Mouse (Mus musculus) heart, adult 2 months (tissue): ENCODE results near the gene Ttc23. TPM values are rescaled to one million over a fixed set of nuclear protein-coding genes. Genes with fewer than 3 reads are reported as not detected.

Experiments used
- DNase-seq, 2 experiments: peaks; one replicate each; pipeline ENCODE4 v3.0.0; 2021
- H3K27ac ChIP-seq: fragments of 200-600 bp; 2 replicates; pipeline ENCODE4 v1.8.1; 2022
- H3K27me3 ChIP-seq: fragments of 200-500 bp; 2 replicates; pipeline ENCODE4 v1.6.1; 2012; ENCODE audit warnings: mild to moderate bottlenecking, low read length, inconsistent platforms, mixed read lengths; ENCODE audit not compliant: control insufficient read depth, insufficient read depth
- H3K36me3 ChIP-seq: fragments of 200-500 bp; 2 replicates; pipeline ENCODE4 v1.6.1; 2012; ENCODE audit warnings: low read length, inconsistent platforms; ENCODE audit not compliant: control insufficient read depth, insufficient read depth
- H3K4me1 ChIP-seq: fragments of 200-500 bp; 2 replicates; pipeline ENCODE4 v1.6.1; 2011; ENCODE audit warnings: low read length; ENCODE audit not compliant: control insufficient read depth, insufficient read depth
- H3K4me3 ChIP-seq: fragments of 200-600 bp; 2 replicates; pipeline ENCODE4 v1.8.1; 2022
- H3K79me2 ChIP-seq: fragments of 200-500 bp; replicated peaks from 2 replicates; pipeline ENCODE4 v1.6.1; 2012; ENCODE audit warnings: mild to moderate bottlenecking, inconsistent platforms, low read length, moderate library complexity, mixed read lengths; ENCODE audit not compliant: control insufficient read depth, insufficient read depth
- H3K9ac ChIP-seq: fragments of 200-500 bp; 2 replicates; pipeline ENCODE4 v1.6.1; 2012; ENCODE audit warnings: low read depth, mild to moderate bottlenecking, control low read depth, inconsistent platforms, low read length, mixed read lengths
- CTCF ChIP-seq: fragments of 200-600 bp; IDR thresholded peaks from 2 replicates; pipeline ENCODE4 v1.8.1; 2022; ENCODE audit warnings: antibody characterized with exemption, mild to moderate bottlenecking, moderate library complexity
- EP300 ChIP-seq: fragments of 200-500 bp; IDR thresholded peaks from 2 replicates; pipeline ENCODE4 v1.6.1; 2011; ENCODE audit warnings: low read depth, low read length, control low read depth; ENCODE audit not compliant: insufficient read depth
- POLR2A ChIP-seq: fragments of 200-500 bp; IDR thresholded peaks from 2 replicates; pipeline ENCODE4 v1.6.1; 2011; ENCODE audit warnings: mild to moderate bottlenecking, low read depth, low read length, control low read depth; ENCODE audit not compliant: insufficient read depth
- WGBS: fragments of 180-500 bp; shearing (Covaris S2); methylation state at CpG from one replicate; pipeline ENCODE4 v1.1.7; 2018; 5-methylcytosine and 5-hydroxymethylcytosine counted together
- intact Hi-C: fragments of 180-260 bp; cut with DNase I; formaldehyde crosslinking; loops from one replicate; pipeline ENCODE4 v1.15.1; 2025
- polyA plus RNA-seq: library from polyadenylated mRNA; depleted of rRNA; stranded (reverse); fragments of >200 nt; gene quantifications from 2 replicates; pipeline ENCODE4 v1.2.3, GENCODE M21; 2012
- total RNA-seq, 2 experiments: library from RNA; stranded (reverse); gene quantifications; 2 replicates each; pipeline ENCODE4 v1.2.3; 2021

The Ttc23 gene
- total and polyA plus RNA-seq, 3 experiments, result 3.6 to 20.7 (median 18.6) TPM

- Histone ChIP-seq H3K4me1 (no peaks in the 10 kb centered on the region), H3K27me3 (no peaks in the 10 kb centered on the region), H3K4me3 (no peak overlapping the region), H3K9ac (no peak overlapping the region), H3K36me3 (no peaks in the 10 kb centered on the region), H3K27ac (no peak overlapping the region), H3K79me2 (no peaks in the 10 kb centered on the region)
- no peak for DNase-seq
- TF ChIP-seq EP300, result no peak
- no peak for TF ChIP-seq POLR2A
- TF ChIP-seq CTCF, result no peak
- intact Hi-C loops, result no loop called here
- 85% methylated on average over 5 of the region's 5 CpGs for WGBS
Observed at GRCm38 (mm10) chr7:67662424-67662823, 15.2 kb downstream of the Ttc23 start.

- no peaks in the 10 kb centered on the region for H3K27me3 ChIP-seq
- no peak for DNase-seq
- no peaks in the 10 kb centered on the region for H3K36me3 ChIP-seq
- no peak overlapping the region for H3K4me3 ChIP-seq
- no peaks in the 10 kb centered on the region for H3K4me1 ChIP-seq
- TF ChIP-seq EP300 (no peak), CTCF (no peak), POLR2A (no peak)
- intact Hi-C loops, result no loop called here
- 84% methylated on average over 14 of the region's 14 CpGs for WGBS
- no peaks in the 10 kb centered on the region for H3K79me2 ChIP-seq
- no peak overlapping the region for H3K9ac ChIP-seq
- H3K27ac ChIP-seq, result no peak overlapping the region
Observed at GRCm38 (mm10) chr7:67663981-67664694, 16.9 kb downstream of the Ttc23 start.

GRCm38 (mm10) chr7:67670965-67671364 lies 23.8 kb downstream of the Ttc23 start:
- WGBS, result 79% methylated on average over 1 of the region's 1 CpGs

GRCm38 (mm10) chr7:67672650-67673049 lies 25.4 kb downstream of the Ttc23 start:
- TF ChIP-seq EP300 (peak; percentile 90), POLR2A (no peak), CTCF (peak; percentile 98)
- Histone ChIP-seq H3K27me3 (no peaks in the 10 kb centered on the region), H3K79me2 (no peaks in the 10 kb centered on the region), H3K9ac (no peak overlapping the region), H3K4me1 (peaks cover 3% of the 10 kb centered on the region; the same call in 1 of the 2 replicates), H3K36me3 (no peaks in the 10 kb centered on the region), H3K4me3 (no peak overlapping the region), H3K27ac (peak overlapping the region; percentile 32)
- intact Hi-C loops, result loop anchor here (1.0 to 5.0 kb wide), 3 partner anchors 28 to 290 kb away; partner anchors contain the start of gene Synm
- peak; percentile 92 to 98 for DNase-seq
- WGBS, result 3% methylated on average over 10 of the region's 10 CpGs

More at GRCm38 (mm10) chr7:67670965-67671364, 23.8 kb downstream of the Ttc23 start:
- Histone ChIP-seq H3K27me3 (no peaks in the 10 kb centered on the region), H3K79me2 (no peaks in the 10 kb centered on the region), H3K36me3 (no peaks in the 10 kb centered on the region), H3K4me3 (no peak overlapping the region), H3K9ac (no peak overlapping the region), H3K4me1 (peaks cover 3% of the 10 kb centered on the region; the same call in 1 of the 2 replicates), H3K27ac (no peak overlapping the region)
- no peak for TF ChIP-seq EP300
- peak; percentile 46 for TF ChIP-seq CTCF
- no peak for DNase-seq
- intact Hi-C loops, result loop anchor here (5.0 kb wide), 1 partner anchor 291 kb away; no protein-coding TSS in a partner anchor

GRCm38 (mm10) chr7:67673656-67674055 lies 26.4 kb downstream of the Ttc23 start:
- no peak for TF ChIP-seq EP300
- no peak for TF ChIP-seq POLR2A
- TF ChIP-seq CTCF, result no peak

GRCm38 (mm10) chr7:67678878-67679499 lies 31.8 kb downstream of the Ttc23 start:
- no peak for TF ChIP-seq POLR2A
- no peak for TF ChIP-seq EP300
- TF ChIP-seq CTCF, result no peak
- Histone ChIP-seq H3K79me2 (no peaks in the 10 kb centered on the region), H3K4me1 (peaks cover 3% of the 10 kb centered on the region; the same call in 1 of the 2 replicates), H3K27me3 (no peaks in the 10 kb centered on the region), H3K9ac (no peak overlapping the region), H3K27ac (no peak overlapping the region), H3K4me3 (no peak overlapping the region), H3K36me3 (no peaks in the 10 kb centered on the region; the same call in 1 of the 2 replicates)
- intact Hi-C loops, result no loop called here
- no peak for DNase-seq
- WGBS, result 96% methylated on average over 16 of the region's 16 CpGs

More at GRCm38 (mm10) chr7:67673656-67674055, 26.4 kb downstream of the Ttc23 start:
- WGBS, result 94% methylated on average over 5 of the region's 5 CpGs
- no peak for DNase-seq
- intact Hi-C loops, result loop anchor here (5.0 kb wide), 1 partner anchor 289 kb away; no protein-coding TSS in a partner anchor
- H3K27ac ChIP-seq, result no peak overlapping the region
- H3K79me2 ChIP-seq, result no peaks in the 10 kb centered on the region
- H3K27me3 ChIP-seq, result no peaks in the 10 kb centered on the region
- H3K9ac ChIP-seq, result no peak overlapping the region
- peaks cover 3% of the 10 kb centered on the region; the same call in 1 of the 2 replicates for H3K4me1 ChIP-seq
- H3K36me3 ChIP-seq, result no peaks in the 10 kb centered on the region
- no peak overlapping the region for H3K4me3 ChIP-seq
